Mouse (Mus musculus) embryonic fibroblast, embryonic 13.5 days (primary cell): Measurements from ENCODE around the gene Swi5. TPM values are rescaled to one million over a fixed set of nuclear protein-coding genes. Genes with fewer than 3 reads are reported as not detected.
A peak's percentile ranks its signal among the peaks of the same experiment; 100 is the strongest.

Source experiments
- H3K27ac ChIP-seq: 2 replicates; pipeline ENCODE4 v1.5.1; 2012; ENCODE audit warnings: low read length, control low read depth, inconsistent platforms; ENCODE audit not compliant: insufficient read depth
- H3K4me1 ChIP-seq: 2 replicates; pipeline ENCODE4 v1.6.1; 2011; ENCODE audit warnings: low read length; ENCODE audit not compliant: control insufficient read depth, insufficient read depth
- H3K4me3 ChIP-seq: 2 replicates; pipeline ENCODE4 v1.5.1; 2011; ENCODE audit warnings: mild to moderate bottlenecking, control low read depth, low read length; ENCODE audit not compliant: insufficient read depth
- CTCF ChIP-seq: IDR thresholded peaks from 2 replicates; pipeline ENCODE4 v1.5.1; 2011; ENCODE audit warnings: mild to moderate bottlenecking, control low read depth, low read length, moderate library complexity, borderline replicate concordance; ENCODE audit not compliant: insufficient read depth
- POLR2A ChIP-seq: IDR thresholded peaks from 2 replicates; pipeline ENCODE4 v1.6.1; 2011; ENCODE audit warnings: low read depth, mild to moderate bottlenecking, control low read depth, low read length, moderate library complexity
- polyA plus RNA-seq: library from polyadenylated mRNA; stranded (reverse); fragments of >200 nt; gene quantifications from 2 replicates; pipeline ENCODE4 v1.2.4, GENCODE M21; 2011; ENCODE audit warnings: low read depth; ENCODE audit not compliant: missing spikeins, insufficient read length

Gene Swi5
- polyA plus RNA-seq, 1 experiment = 474 TPM

DNA sequence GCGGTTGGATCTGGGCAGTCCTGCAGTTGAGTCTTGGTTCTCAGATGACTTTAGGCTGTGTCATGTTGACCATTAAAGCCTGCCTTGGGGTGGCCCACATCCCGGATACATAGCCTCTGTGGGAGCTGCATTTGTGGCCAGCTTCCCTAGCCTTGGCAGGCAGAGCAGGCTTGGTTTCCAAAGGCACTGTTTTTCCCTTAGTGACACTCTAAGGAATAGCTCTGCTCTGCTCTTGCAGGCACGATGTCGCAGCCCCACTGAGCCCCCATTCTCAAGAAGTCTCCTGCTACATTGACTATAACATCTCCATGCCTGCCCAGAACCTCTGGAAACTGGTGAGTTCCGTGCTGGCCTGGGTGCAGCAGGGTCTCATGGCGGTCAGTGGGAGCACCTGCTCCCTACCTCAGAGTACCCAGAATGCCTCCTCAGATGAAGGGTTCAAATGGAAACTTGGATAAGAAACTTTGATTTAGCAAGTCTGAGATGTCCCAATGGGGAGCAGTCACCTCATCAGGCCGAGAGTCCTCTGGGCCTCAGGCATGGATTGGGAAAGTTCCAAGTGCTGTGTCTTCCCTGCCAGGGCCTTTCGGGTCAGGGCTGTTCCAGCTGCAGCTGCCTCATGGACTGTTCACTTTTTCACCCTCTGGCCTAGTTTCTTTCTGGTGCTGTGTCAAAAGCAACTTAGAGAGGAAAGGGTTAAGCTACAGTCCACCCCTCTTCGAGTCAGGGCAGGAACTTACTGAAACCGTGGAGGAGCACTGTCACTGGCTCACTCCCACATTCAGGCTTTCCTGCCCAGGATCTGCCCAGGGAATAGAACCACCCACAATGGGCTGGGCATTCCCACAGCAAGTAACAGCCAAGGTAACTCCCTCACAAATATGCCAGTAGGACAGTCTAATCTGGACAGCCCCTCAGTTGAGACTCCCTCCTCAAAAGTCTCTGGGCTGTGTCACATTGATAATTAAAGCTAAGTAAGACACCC lies 39.2 kb downstream of the Swi5 start:
- TF ChIP-seq POLR2A = no peak
- TF ChIP-seq CTCF = no peak
- Histone ChIP-seq H3K4me3 (no peak overlapping the region), H3K27ac (no peak overlapping the region), H3K4me1 (no peaks in the 10 kb centered on the region)

DNA sequence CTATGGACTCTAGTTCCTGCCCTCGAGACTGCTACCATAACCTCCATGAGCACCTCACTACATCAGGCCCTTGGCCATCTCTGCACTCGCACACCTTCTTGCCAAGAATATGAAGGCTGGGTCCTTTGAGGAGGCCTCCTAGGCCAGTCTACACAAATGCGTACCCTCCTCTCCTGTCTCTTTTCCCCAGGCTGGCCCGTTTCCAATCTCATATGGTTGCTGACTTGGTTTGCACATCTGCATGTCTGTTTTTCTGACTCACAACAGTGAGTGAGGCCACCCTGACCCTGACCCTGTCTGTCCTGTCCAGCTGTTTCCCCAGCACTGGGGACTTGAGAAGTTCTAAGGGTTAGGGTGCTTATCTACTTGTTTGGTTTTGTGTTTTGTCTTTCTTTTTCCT lies 41.1 kb downstream of the Swi5 start:
- TF ChIP-seq POLR2A (no peak), CTCF (no peak)
- Histone ChIP-seq H3K4me1 (no peaks in the 10 kb centered on the region), H3K4me3 (no peak overlapping the region), H3K27ac (no peak overlapping the region)

DNA sequence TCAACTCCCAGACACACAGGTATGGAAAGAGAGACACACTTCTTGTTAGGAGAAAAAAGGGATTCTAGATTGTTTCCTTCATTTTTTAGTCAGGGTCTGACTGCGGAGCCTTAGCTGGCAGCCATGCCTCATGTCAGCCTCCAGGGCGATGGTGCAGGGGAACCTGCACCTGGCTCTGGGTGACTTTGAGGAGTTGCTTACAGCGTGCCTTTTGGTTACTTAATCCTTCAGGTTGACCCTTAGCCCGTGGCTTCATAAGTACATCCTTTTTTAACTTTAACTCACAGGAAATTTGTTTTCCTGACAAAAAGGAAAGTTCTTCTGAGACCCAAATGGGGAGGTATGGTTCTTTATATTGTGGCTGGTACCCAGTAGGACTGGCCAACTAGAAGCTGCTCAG lies 44.9 kb downstream of the Swi5 start:
- H3K27ac ChIP-seq = no peak overlapping the region
- TF ChIP-seq POLR2A (no peak), CTCF (no peak)
- H3K4me1 ChIP-seq = no peaks in the 10 kb centered on the region
- H3K4me3 ChIP-seq = no peak overlapping the region

DNA sequence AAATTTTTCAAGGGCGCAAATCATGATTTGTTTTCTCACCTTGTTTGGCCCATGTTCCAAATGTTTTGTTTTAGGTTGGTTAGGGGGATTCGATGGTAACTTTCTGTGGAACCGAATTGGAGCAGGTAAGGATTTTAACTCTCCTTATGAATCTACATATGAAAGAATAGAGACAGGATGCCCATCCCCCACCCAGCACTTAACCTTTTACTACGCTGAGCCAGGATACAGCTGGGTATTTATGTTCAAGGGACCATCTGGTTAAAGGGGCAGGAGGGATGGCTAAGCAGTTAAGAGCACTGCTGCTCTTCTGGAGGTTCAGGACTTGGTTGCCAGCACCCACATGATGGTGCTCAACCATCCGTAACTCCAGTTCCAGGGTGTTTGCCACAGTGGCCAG lies 47.3 kb downstream of the Swi5 start:
- H3K4me1 ChIP-seq = no peaks in the 10 kb centered on the region
- H3K27ac ChIP-seq = no peak overlapping the region
- TF ChIP-seq POLR2A = no peak
- no peak for TF ChIP-seq CTCF
- no peak overlapping the region for H3K4me3 ChIP-seq

DNA sequence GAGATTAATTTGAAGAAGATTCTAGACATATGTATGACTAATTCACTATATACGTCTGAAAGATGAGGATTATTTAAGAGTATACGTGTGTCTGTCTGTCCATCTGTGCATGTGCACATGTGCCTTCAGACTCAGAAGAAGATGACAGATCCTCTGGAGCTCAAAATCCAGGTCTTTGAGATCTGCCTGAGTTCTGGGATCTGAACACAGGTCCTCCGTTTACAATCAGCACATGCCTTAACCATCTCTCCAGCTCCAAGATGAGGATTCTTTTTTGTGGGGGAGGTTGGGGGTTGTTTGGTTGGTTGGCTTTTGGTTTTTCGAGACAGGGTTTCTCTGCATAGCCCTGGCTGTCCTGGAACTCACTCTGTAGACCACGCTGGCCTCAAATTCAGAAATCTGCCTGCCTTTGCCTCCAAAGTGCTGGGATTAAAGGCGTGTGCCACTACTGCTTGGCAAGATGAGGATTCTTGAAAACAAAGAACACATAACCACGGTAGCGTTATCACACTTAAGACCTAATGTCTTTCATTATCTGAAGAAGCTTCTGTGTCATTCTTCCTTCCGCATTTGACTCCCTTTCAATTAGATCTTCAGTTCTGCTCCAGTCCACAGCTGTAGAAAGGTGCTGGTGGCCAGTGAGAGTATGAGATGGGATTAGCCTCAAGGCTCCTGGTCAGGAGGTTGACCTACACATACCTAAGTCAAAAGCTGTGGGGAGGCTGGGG lies 49.0 kb downstream of the Swi5 start:
- Histone ChIP-seq H3K4me1 (peaks cover 10% of the 10 kb centered on the region; the same call in 1 of the 2 replicates), H3K4me3 (no peak overlapping the region), H3K27ac (no peak overlapping the region)
- TF ChIP-seq POLR2A (no peak), CTCF (no peak)

DNA sequence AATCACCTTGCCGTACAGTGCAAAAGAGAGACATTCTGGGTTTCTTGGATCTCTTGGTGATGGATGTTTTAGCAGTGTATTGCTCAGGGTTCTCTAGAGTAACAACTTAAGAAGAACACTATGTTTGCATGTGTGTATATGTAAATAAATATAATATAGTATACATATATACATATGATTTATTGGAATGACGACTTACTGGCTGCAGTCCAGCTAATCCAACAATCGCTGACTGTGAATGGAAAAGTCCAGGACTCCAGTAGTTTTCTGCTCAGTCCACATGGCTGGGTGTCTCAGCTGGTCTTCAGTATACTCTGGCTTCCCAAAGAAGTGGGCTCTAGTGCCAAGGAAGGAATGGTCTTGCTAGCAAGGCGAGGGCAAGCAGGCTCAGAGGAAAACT lies 50.3 kb downstream of the Swi5 start:
- no peak for TF ChIP-seq CTCF
- TF ChIP-seq POLR2A = no peak
- Histone ChIP-seq H3K4me3 (peak overlapping the region; percentile 68), H3K4me1 (peaks cover 10% of the 10 kb centered on the region; the same call in 1 of the 2 replicates), H3K27ac (no peak overlapping the region)

DNA sequence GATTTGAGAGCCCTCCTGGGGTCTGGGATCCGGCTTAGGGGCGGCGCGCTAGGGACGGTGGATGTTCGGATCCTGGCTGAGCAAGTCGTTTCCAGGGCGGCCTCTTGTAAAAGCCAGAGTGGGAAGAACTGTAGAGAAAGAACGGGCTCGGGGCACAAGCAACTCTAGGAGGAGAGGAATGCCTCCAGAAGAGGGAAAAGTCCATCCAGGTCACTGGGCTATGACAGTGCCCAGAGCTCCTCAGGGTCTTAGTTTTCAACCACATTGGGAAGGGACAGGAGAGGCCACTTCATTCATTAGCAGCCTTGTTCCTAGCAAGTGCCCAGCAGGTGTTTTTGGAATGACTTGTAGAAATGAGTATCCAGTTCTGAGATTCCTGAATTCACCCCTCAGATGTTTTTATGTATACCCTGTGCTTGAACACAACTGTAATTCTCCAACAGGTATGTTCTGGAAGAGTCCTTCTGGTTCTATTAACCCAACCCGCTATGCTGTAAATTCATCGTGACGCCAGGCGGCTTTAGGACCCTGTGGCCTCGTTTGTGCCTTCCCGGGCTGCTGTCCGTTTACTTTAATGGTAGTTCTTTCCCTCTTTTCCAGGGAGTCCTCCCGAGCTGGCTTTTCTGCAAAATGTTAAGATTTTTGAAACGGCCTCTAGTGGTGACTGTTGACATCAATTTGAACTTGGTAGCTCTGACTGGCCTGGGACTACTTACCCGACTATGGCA lies 51.0 kb downstream of the Swi5 start:
- TF ChIP-seq CTCF (no peak), POLR2A (0 out of 2 replicates have a peak, but pooled peaks have one; percentile 30)
- peak overlapping the region; percentile 28 for H3K27ac ChIP-seq
- H3K4me1 ChIP-seq = peaks cover 10% of the 10 kb centered on the region; the same call in 1 of the 2 replicates
- H3K4me3 ChIP-seq = peak overlapping the region; percentile 68

DNA sequence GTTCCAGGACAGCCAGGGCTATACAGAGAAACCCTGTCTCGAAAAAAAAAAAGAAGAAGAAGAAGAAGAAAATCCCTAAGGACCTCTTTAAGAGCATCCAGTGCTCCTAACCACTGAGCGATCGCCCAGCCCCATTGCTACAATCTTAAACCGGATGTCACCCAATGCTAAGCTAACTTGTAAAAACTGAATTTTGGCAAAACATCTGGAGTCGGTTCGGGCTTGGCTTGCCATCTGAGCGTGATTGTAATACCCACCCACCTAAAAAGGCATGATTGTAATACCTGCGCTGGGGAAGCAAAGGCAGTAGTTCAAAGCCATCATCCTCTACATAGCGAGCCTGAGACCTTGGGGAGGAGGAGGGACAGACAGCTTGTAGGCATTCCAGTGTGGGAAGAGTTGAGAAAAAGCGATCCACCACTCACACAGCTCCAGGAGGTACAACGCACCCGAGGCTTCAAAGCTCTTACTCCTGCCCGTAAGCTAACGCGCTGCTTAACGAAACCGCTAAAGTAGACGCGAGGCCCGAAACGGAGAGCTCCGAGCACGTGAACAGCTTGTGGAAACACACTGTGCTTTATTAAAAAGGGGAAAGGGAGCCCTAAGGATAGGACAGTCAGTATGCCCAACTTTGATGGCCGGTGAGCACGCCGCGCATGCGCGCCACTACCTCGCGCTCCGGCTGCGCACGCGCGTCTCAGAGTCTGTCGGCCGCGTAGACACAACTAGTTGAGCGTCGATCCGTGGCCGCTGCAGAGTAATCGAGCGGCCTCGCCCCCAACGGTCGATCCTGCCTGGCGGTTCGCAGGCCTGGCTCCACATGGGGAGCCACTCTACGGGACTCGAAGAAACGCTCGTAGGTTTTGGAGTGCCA lies 51.8 kb downstream of the Swi5 start, which contains the start of gene Pomt1:
Gene Pomt1, plus strand, starts transcription at position 705 of the 874 bp plus-strand sequence.
- Histone ChIP-seq H3K4me3 (peak within 1 kb of the TSS; percentile 94), H3K27ac (peak within 1 kb of the TSS; percentile 87), H3K4me1 (peaks cover 10% of the 10 kb centered on the region; the same call in 1 of the 2 replicates)
- TF ChIP-seq POLR2A = peak; percentile 85
- no peak for TF ChIP-seq CTCF

DNA sequence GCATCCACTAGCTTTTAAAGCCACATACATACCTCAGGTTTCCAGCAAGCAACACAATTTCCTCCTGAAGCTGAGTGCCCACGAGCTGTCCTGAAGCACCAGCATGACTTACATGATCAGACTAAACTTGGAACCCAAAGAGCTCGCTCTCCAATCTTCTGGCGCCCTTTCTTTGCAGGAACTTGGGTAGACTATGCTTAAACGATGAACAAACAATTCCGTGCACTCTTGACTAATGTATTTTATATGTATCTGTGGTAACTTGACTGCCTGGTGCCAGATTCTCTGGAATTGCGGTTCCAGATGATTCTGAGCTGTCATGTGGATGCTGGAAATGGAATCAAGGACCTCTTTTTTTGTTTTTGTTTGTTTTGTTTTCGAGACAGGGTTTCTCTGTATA lies 52.4 kb downstream of the Swi5 start:
- Histone ChIP-seq H3K4me1 (peaks cover 10% of the 10 kb centered on the region; the same call in 1 of the 2 replicates), H3K4me3 (peak overlapping the region; percentile 94), H3K27ac (peak overlapping the region; percentile 87)
- TF ChIP-seq CTCF (no peak), POLR2A (no peak)

Other genes starting within 250 kb of the Swi5 start
- not detected in 2 replicates for gene Fam78a, start 203.2 kb downstream of the Swi5 start, polyA plus RNA-seq
- gene Plpp7, start 192.5 kb downstream of the Swi5 start, polyA plus RNA-seq = 1.1 and 1.5 TPM in 2 replicates
- 75.5 and 84.6 TPM in 2 replicates for gene Prrc2b, start 137.0 kb downstream of the Swi5 start, polyA plus RNA-seq
- gene Pomt1, start 51.5 kb downstream of the Swi5 start, polyA plus RNA-seq = 19.3 and 22.8 TPM in 2 replicates
- gene Uck1, start 27.9 kb downstream of the Swi5 start, polyA plus RNA-seq = 20.5 and 22.1 TPM in 2 replicates
- gene Golga2, start 691 bp downstream of the Swi5 start, polyA plus RNA-seq = 73.1 and 78.9 TPM in 2 replicates
- gene Ciz1, start 64.3 kb upstream of the Swi5 start, polyA plus RNA-seq = 41.8 and 47.6 TPM in 2 replicates
- 37.2 and 52.6 TPM in 2 replicates for gene Dnm1, start 65.3 kb upstream of the Swi5 start, polyA plus RNA-seq
- gene 1110008P14Rik, start 93.9 kb upstream of the Swi5 start, polyA plus RNA-seq = 28.8 and 30.3 TPM in 2 replicates
- not detected in 2 replicates for gene Lcn2, start 100.2 kb upstream of the Swi5 start, polyA plus RNA-seq
- 14.3 and 18.0 TPM in 2 replicates for gene Ptges2, start 107.8 kb upstream of the Swi5 start, polyA plus RNA-seq
- 3.5 and 3.8 TPM in 2 replicates for gene Naif1, start 162.4 kb upstream of the Swi5 start, polyA plus RNA-seq
- gene Slc25a25, start 163.4 kb upstream of the Swi5 start, polyA plus RNA-seq = 10.7 and 16.6 TPM in 2 replicates
- gene Fam102a, start 247.3 kb upstream of the Swi5 start, polyA plus RNA-seq = 5.3 and 8.9 TPM in 2 replicates